Mouse (Mus musculus) hindbrain, embryonic 13.5 days (tissue): ENCODE measurements around the gene Mamdc2. TPM values are rescaled to one million over a fixed set of nuclear protein-coding genes. Genes with fewer than 3 reads are reported as not detected.
"Not testable (repeated sequence)": the region's sequence is repeated elsewhere in the genome, so short reads cannot be mapped to it uniquely, and the experiment has no call there.

Experiments used
- ATAC-seq: fragments of 200-750 bp; cut with Nextera tagmentation; 2 replicates; pipeline ENCODE4 v1.8.0; 2017; ENCODE audit warnings: moderate TSS enrichment; ENCODE audit not compliant: low FRiP score
- H3K27ac ChIP-seq: fragments of 300-500 bp; sonication (generic); 2 replicates; pipeline ENCODE4 v1.5.1; 2015; ENCODE audit warnings: inconsistent platforms, mild to moderate bottlenecking, moderate library complexity
- H3K27me3 ChIP-seq: fragments of 300-500 bp; sonication (generic); 2 replicates; pipeline ENCODE4 v1.6.1; 2015; ENCODE audit warnings: mild to moderate bottlenecking, inconsistent platforms
- H3K36me3 ChIP-seq: fragments of 300-500 bp; sonication (generic); 2 replicates; pipeline ENCODE4 v1.6.1; 2015; ENCODE audit warnings: mild to moderate bottlenecking, inconsistent platforms
- H3K4me1 ChIP-seq: fragments of 300-500 bp; sonication (generic); replicated peaks from 2 replicates; pipeline ENCODE4 v1.6.1; 2015; ENCODE audit warnings: inconsistent platforms
- H3K4me2 ChIP-seq: fragments of 300-500 bp; sonication (generic); 2 replicates; pipeline ENCODE4 v1.6.1; 2015; ENCODE audit warnings: inconsistent platforms, mild to moderate bottlenecking, moderate library complexity
- H3K4me3 ChIP-seq: fragments of 300-500 bp; sonication (generic); 2 replicates; pipeline ENCODE4 v1.5.1; 2015; ENCODE audit warnings: mild to moderate bottlenecking, inconsistent platforms
- H3K9ac ChIP-seq: fragments of 300-500 bp; sonication (generic); 2 replicates; pipeline ENCODE4 v1.6.1; 2015; ENCODE audit warnings: mild to moderate bottlenecking, inconsistent platforms
- H3K9me3 ChIP-seq: fragments of 300-500 bp; sonication (generic); 2 replicates; pipeline ENCODE4 v1.6.1; 2016; ENCODE audit warnings: inconsistent platforms
- WGBS: fragments of 180-500 bp; shearing (Covaris S2); methylation state at CpG from one replicate; pipeline ENCODE4 v1.1.7; 2015; 5-methylcytosine and 5-hydroxymethylcytosine counted together
- polyA plus RNA-seq: library from polyadenylated mRNA; unstranded; fragments of >200 nt; fragmentation: Nextera tagmentation; extraction: Ambion mirVana; gene quantifications from 2 replicates; pipeline ENCODE4 v1.2.1, GENCODE M21; 2015

Gene Mamdc2
- 0.99 and 1.4 TPM in 2 replicates for polyA plus RNA-seq

GRCm38 (mm10) chr19:23447988-23448497 is at the start of gene Mamdc2:
TSS of gene Mamdc2 (minus strand) at chr19:23448442.
- 0 out of 2 replicates have a peak, but pooled peaks cover 6% of the 10 kb centered on the region for H3K9me3 ChIP-seq

GRCm38 (mm10) chr19:23498011-23498410 is 49.8 kb upstream of the Mamdc2 start:
- Histone ChIP-seq H3K4me1 (no peaks in the 10 kb centered on the region), H3K9me3 (no peaks in the 10 kb centered on the region), H3K4me2 (no peak overlapping the region), H3K36me3 (no peaks in the 10 kb centered on the region), H3K9ac (no peak overlapping the region), H3K27ac (no peak overlapping the region), H3K4me3 (no peak overlapping the region), H3K27me3 (no peaks in the 10 kb centered on the region)
- no peak for ATAC-seq
- 81% methylated on average over 7 of the region's 7 CpGs for WGBS

More at GRCm38 (mm10) chr19:23447988-23448497, at the start of gene Mamdc2:
- peak within 1 kb of the TSS; percentile 88 for H3K4me2 ChIP-seq
- under 1% methylated on average over 19 of the region's 19 CpGs for WGBS
- H3K27me3 ChIP-seq = peaks cover 14% of the 10 kb centered on the region
- no peaks in the 10 kb centered on the region for H3K36me3 ChIP-seq
- peaks cover 17% of the 10 kb centered on the region for H3K4me1 ChIP-seq
- ATAC-seq = peak; percentile 76
- peak within 1 kb of the TSS; percentile 63 for H3K9ac ChIP-seq
- H3K27ac ChIP-seq = no peak within 1 kb of the TSS
- peak within 1 kb of the TSS; percentile 42 for H3K4me3 ChIP-seq

GRCm38 (mm10) chr19:23497171-23497917 is 49.1 kb upstream of the Mamdc2 start:
- H3K4me3 ChIP-seq = no peak overlapping the region
- 65% methylated on average over 10 of the region's 10 CpGs for WGBS
- H3K36me3 ChIP-seq = no peaks in the 10 kb centered on the region
- H3K9me3 ChIP-seq = no peaks in the 10 kb centered on the region
- H3K27ac ChIP-seq = no peak overlapping the region
- no peak overlapping the region for H3K9ac ChIP-seq
- H3K4me2 ChIP-seq = no peak overlapping the region
- no peak for ATAC-seq
- H3K27me3 ChIP-seq = no peaks in the 10 kb centered on the region
- no peaks in the 10 kb centered on the region for H3K4me1 ChIP-seq

- ATAC-seq = no peak
- H3K36me3 ChIP-seq = no peaks in the 10 kb centered on the region
- H3K4me2 ChIP-seq = no peak overlapping the region
- no peaks in the 10 kb centered on the region for H3K27me3 ChIP-seq
- H3K4me1 ChIP-seq = no peaks in the 10 kb centered on the region
- H3K4me3 ChIP-seq = no peak overlapping the region
- WGBS = 95% methylated on average over 3 of the region's 3 CpGs
- H3K27ac ChIP-seq = no peak overlapping the region
- H3K9ac ChIP-seq = no peak overlapping the region
- H3K9me3 ChIP-seq = no peaks in the 10 kb centered on the region
These were observed 48.3 kb upstream of the Mamdc2 start for GRCm38 (mm10) chr19:23496536-23496935.

- no peaks in the 10 kb centered on the region for H3K27me3 ChIP-seq
- H3K9ac ChIP-seq = no peak overlapping the region
- H3K36me3 ChIP-seq = no peaks in the 10 kb centered on the region
- no peak overlapping the region for H3K4me2 ChIP-seq
- no peak for ATAC-seq
- H3K27ac ChIP-seq = no peak overlapping the region
- H3K4me3 ChIP-seq = no peak overlapping the region
- no peaks in the 10 kb centered on the region for H3K9me3 ChIP-seq
- no peaks in the 10 kb centered on the region for H3K4me1 ChIP-seq
These were observed 44.4 kb upstream of the Mamdc2 start for GRCm38 (mm10) chr19:23492663-23493062.

GRCm38 (mm10) chr19:23490703-23491102 is 42.5 kb upstream of the Mamdc2 start:
- not testable (repeated sequence) for H3K4me1 ChIP-seq, H3K4me3 ChIP-seq, H3K27me3 ChIP-seq, H3K9ac ChIP-seq, H3K36me3 ChIP-seq, H3K27ac ChIP-seq, H3K4me2 ChIP-seq, H3K9me3 ChIP-seq, ATAC-seq
- 38% methylated on average over 7 of the region's 7 CpGs for WGBS

GRCm38 (mm10) chr19:23489780-23490179 is 41.5 kb upstream of the Mamdc2 start:
- Histone ChIP-seq H3K4me3 (no peak overlapping the region), H3K27ac (no peak overlapping the region), H3K9ac (no peak overlapping the region), H3K27me3 (no peaks in the 10 kb centered on the region), H3K4me2 (no peak overlapping the region), H3K9me3 (no peaks in the 10 kb centered on the region), H3K4me1 (no peaks in the 10 kb centered on the region), H3K36me3 (no peaks in the 10 kb centered on the region)
- no peak for ATAC-seq
- 54% methylated on average over 8 of the region's 8 CpGs for WGBS

- WGBS = 94% methylated on average over 1 of the region's 1 CpGs
- Histone ChIP-seq H3K27me3 (no peaks in the 10 kb centered on the region), H3K36me3 (no peaks in the 10 kb centered on the region)
These were observed 39.2 kb upstream of the Mamdc2 start for GRCm38 (mm10) chr19:23487421-23487820.

GRCm38 (mm10) chr19:23486631-23487270 is 38.5 kb upstream of the Mamdc2 start:
- Histone ChIP-seq H3K27ac (no peak overlapping the region), H3K9ac (no peak overlapping the region), H3K4me3 (no peak overlapping the region), H3K4me2 (no peak overlapping the region), H3K9me3 (no peaks in the 10 kb centered on the region), H3K4me1 (no peaks in the 10 kb centered on the region), H3K36me3 (no peaks in the 10 kb centered on the region), H3K27me3 (no peaks in the 10 kb centered on the region)
- 79% methylated on average over 6 of the region's 6 CpGs for WGBS
- ATAC-seq = no peak

More at GRCm38 (mm10) chr19:23487421-23487820, 39.2 kb upstream of the Mamdc2 start:
- no peaks in the 10 kb centered on the region for H3K9me3 ChIP-seq
- ATAC-seq = no peak
- H3K4me1 ChIP-seq = no peaks in the 10 kb centered on the region
- H3K4me2 ChIP-seq = no peak overlapping the region
- H3K4me3 ChIP-seq = no peak overlapping the region
- no peak overlapping the region for H3K9ac ChIP-seq
- H3K27ac ChIP-seq = no peak overlapping the region

- 94% methylated on average over 7 of the region's 7 CpGs for WGBS
These were observed 37.8 kb upstream of the Mamdc2 start for GRCm38 (mm10) chr19:23485940-23486600.

GRCm38 (mm10) chr19:23482571-23482970 is 34.3 kb upstream of the Mamdc2 start:
- H3K27ac ChIP-seq, H3K36me3 ChIP-seq, ATAC-seq, H3K4me3 ChIP-seq, H3K27me3 ChIP-seq, H3K9me3 ChIP-seq, H3K4me2 ChIP-seq, H3K4me1 ChIP-seq, H3K9ac ChIP-seq: not testable (repeated sequence)
- WGBS = 83% methylated on average over 2 of the region's 2 CpGs

More at GRCm38 (mm10) chr19:23485940-23486600, 37.8 kb upstream of the Mamdc2 start:
- no peak overlapping the region for H3K4me3 ChIP-seq
- H3K9me3 ChIP-seq = no peaks in the 10 kb centered on the region
- no peaks in the 10 kb centered on the region for H3K36me3 ChIP-seq
- ATAC-seq = no peak
- no peak overlapping the region for H3K4me2 ChIP-seq
- no peak overlapping the region for H3K9ac ChIP-seq
- H3K27ac ChIP-seq = no peak overlapping the region
- no peaks in the 10 kb centered on the region for H3K4me1 ChIP-seq
- no peaks in the 10 kb centered on the region for H3K27me3 ChIP-seq

- Histone ChIP-seq H3K9ac (no peak overlapping the region), H3K4me3 (no peak overlapping the region), H3K9me3 (no peaks in the 10 kb centered on the region), H3K27ac (no peak overlapping the region), H3K27me3 (no peaks in the 10 kb centered on the region), H3K4me2 (no peak overlapping the region), H3K4me1 (no peaks in the 10 kb centered on the region), H3K36me3 (no peaks in the 10 kb centered on the region)
- ATAC-seq = no peak
These were observed 31.3 kb upstream of the Mamdc2 start for GRCm38 (mm10) chr19:23479597-23479967.
